27 mouse cellular contexts compared by ENCODE assay signal in genomic region chr14:76700190-76700589, GRCm38 (mm10).
DNase-seq lines count a peak whose midpoint lies in the region; ATAC-seq lines count a peak whose summit lies in the region.
"Had no signal": no experiment of that assay in that cellular context is flagged by ENCODE, and none has a peak within 500 bp of the region (broad histone marks: within the 10 kb centered on the region; RNA-seq: fewer than 3 reads in every experiment).

No protein-coding gene starts in this region.

- H3K27ac ChIP-seq in heart, embryonic 15.5 days: peak overlapping the region; percentile 83
- H3K27ac ChIP-seq in heart, embryonic 12.5 days (ENCODE audit: poor library complexity, severe bottlenecking): no peak overlapping the region
- H3K27ac ChIP-seq: embryonic facial prominence, embryonic 10.5 days; forebrain, embryonic 12.5 days; forebrain, embryonic 15.5 days; hindbrain, embryonic 10.5 days; hindbrain, embryonic 13.5 days had no signal

- WGBS in heart, embryonic 15.5 days: 70% methylated on average over 4 of the region's 4 CpGs
- WGBS in heart, embryonic 12.5 days: 64% methylated on average over 4 of the region's 4 CpGs

- DNase-seq in 3T3-L1 (ENCODE audit: low read depth, low spot score) (peak; percentile 42), 416B (ENCODE audit: low read depth) (peak; percentile 67), MN1 (ENCODE audit: low spot score) (no peak)
- DNase-seq in adrenal gland, postnatal 14 days: no peak
- DNase-seq: adrenal gland, postnatal 25 days; cerebellum, adult 18-20 months; cerebellum, adult 9-10 months; cerebellum, postnatal 14 days; gastrocnemius, postnatal 25 days; heart, adult 2 months; kidney, adult 11 months; kidney, adult 8-10 months had no signal

- no peaks in the 10 kb centered on the region for H3K36me3 ChIP-seq in heart, embryonic 15.5 days
- no peaks in the 10 kb centered on the region for H3K36me3 ChIP-seq in heart, embryonic 12.5 days
- H3K36me3 ChIP-seq: embryonic facial prominence, embryonic 10.5 days; embryonic facial prominence, embryonic 13.5 days; forebrain, embryonic 12.5 days; forebrain, embryonic 15.5 days; hindbrain, embryonic 10.5 days; hindbrain, embryonic 13.5 days; intestine, embryonic 15.5 days had no signal

- no peaks in the 10 kb centered on the region for H3K27me3 ChIP-seq in heart, embryonic 15.5 days
- H3K27me3 ChIP-seq in heart, embryonic 12.5 days (replicated peaks): no peaks in the 10 kb centered on the region
- H3K27me3 ChIP-seq: embryonic facial prominence, embryonic 13.5 days; forebrain, embryonic 15.5 days; hindbrain, embryonic 13.5 days; intestine, embryonic 15.5 days; Patski had no signal

- no peak overlapping the region for H3K4me3 ChIP-seq in heart, embryonic 15.5 days
- no peak overlapping the region for H3K4me3 ChIP-seq in heart, embryonic 12.5 days
- H3K4me3 ChIP-seq: embryonic facial prominence, embryonic 10.5 days; embryonic facial prominence, embryonic 13.5 days; erythroblast, embryonic 14.5 days; forebrain, embryonic 12.5 days; forebrain, embryonic 15.5 days; heart, adult 2 months; hindbrain, embryonic 10.5 days; hindbrain, embryonic 13.5 days; intestine, embryonic 15.5 days had no signal

- ATAC-seq in heart, embryonic 15.5 days (replicated peaks; ENCODE audit: insufficient number of reproducible peaks, insufficient read depth, low FRiP score, low read depth): no peak
- ATAC-seq in heart, embryonic 12.5 days (ENCODE audit: insufficient number of reproducible peaks, low FRiP score): no peak
- ATAC-seq in common myeloid progenitor, adult 5-6 weeks (replicated peaks; ENCODE audit: low read depth, poor library complexity, severe bottlenecking): 0 out of 2 replicates have a peak, but pooled peaks have one; percentile 10
- ATAC-seq: CD4-positive, CD25-positive, alpha-beta regulatory T cell, adult 4 months; forebrain, embryonic 15.5 days; hindbrain, embryonic 16.5 days; intestine, embryonic 15.5 days; Patski had no signal

- H3K4me2 ChIP-seq in heart, embryonic 15.5 days: no peak overlapping the region
- H3K4me2 ChIP-seq in heart, embryonic 12.5 days: no peak overlapping the region
- H3K4me2 ChIP-seq: embryonic facial prominence, embryonic 13.5 days; forebrain, embryonic 12.5 days; forebrain, embryonic 15.5 days; heart, embryonic 11.5 days; hindbrain, embryonic 13.5 days; intestine, embryonic 15.5 days had no signal

- H3K4me1 ChIP-seq in heart, embryonic 15.5 days (replicated peaks): peaks cover 55% of the 10 kb centered on the region
- H3K4me1 ChIP-seq in heart, embryonic 12.5 days (replicated peaks): peaks cover 68% of the 10 kb centered on the region
- H3K4me1 ChIP-seq: forebrain, embryonic 15.5 days had no signal

- H3K9ac ChIP-seq in heart, embryonic 15.5 days: no peak overlapping the region
- H3K9ac ChIP-seq in heart, embryonic 12.5 days: no peak overlapping the region
- H3K9ac ChIP-seq: embryonic facial prominence, embryonic 13.5 days; forebrain, embryonic 12.5 days; forebrain, embryonic 15.5 days; hindbrain, embryonic 13.5 days; intestine, embryonic 15.5 days had no signal

- no peaks in the 10 kb centered on the region for H3K9me3 ChIP-seq in heart, embryonic 15.5 days (replicated peaks)
- no peaks in the 10 kb centered on the region for H3K9me3 ChIP-seq in heart, embryonic 12.5 days (replicated peaks)
- H3K9me3 ChIP-seq: embryonic facial prominence, embryonic 10.5 days; embryonic facial prominence, embryonic 13.5 days; forebrain, embryonic 12.5 days; forebrain, embryonic 15.5 days; hindbrain, embryonic 10.5 days; hindbrain, embryonic 13.5 days; intestine, embryonic 15.5 days had no signal

Comparison
In these comparisons a context has a peak if more than half of its experiments do, and no peak if none do; other contexts are left out.
1. DNase-seq: peak in 3T3-L1 (single experiment) and 416B (single experiment); none in MN1 (single experiment) and adrenal gland, postnatal 14 days (single experiment).